Mouse (Mus musculus) kidney, postnatal 14 days (tissue): ENCODE measurements at regions not wholly inside any gene's neighbourhood (a gene's known extent, or its start where the extent isn't known, plus 50 kb on each side); places are given as distances from the start of the nearest gene placed in this dataset.
A peak's percentile ranks its signal among the peaks of the same experiment; 100 is the strongest.

Experiments used
- DNase-seq: peaks from one replicate; pipeline ENCODE4 v3.0.0; 2022; ENCODE audit warnings: mixed read lengths

GRCm38 (mm10) chr1:71897464-71898051, 244.6 kb upstream of the Fn1 start:
- no peak for DNase-seq

- DNase-seq: no peak
Measured at GRCm38 (mm10) chr1:71896141-71896725, 243.2 kb upstream of the Fn1 start.

- DNase-seq: no peak
Measured at GRCm38 (mm10) chr1:71893636-71894035, 240.6 kb upstream of the Fn1 start.

GRCm38 (mm10) chr1:71887809-71888208, 234.8 kb upstream of the Fn1 start:
- DNase-seq: no peak

- peak; percentile 64 for DNase-seq
Measured at GRCm38 (mm10) chr1:71886903-71887302, 233.9 kb upstream of the Fn1 start.

GRCm38 (mm10) chr1:71886233-71886632, 233.2 kb upstream of the Fn1 start:
- no peak for DNase-seq

GRCm38 (mm10) chr1:71881851-71882250, 228.9 kb upstream of the Fn1 start:
- no peak for DNase-seq

GRCm38 (mm10) chr1:71881191-71881590, 228.2 kb upstream of the Fn1 start:
- no peak for DNase-seq

GRCm38 (mm10) chr1:71880480-71880879, 227.5 kb upstream of the Fn1 start:
- no peak for DNase-seq

GRCm38 (mm10) chr1:71876712-71877401, 223.9 kb upstream of the Fn1 start:
- no peak for DNase-seq

GRCm38 (mm10) chr1:71874037-71874436, 221.0 kb upstream of the Fn1 start:
- DNase-seq: no peak

GRCm38 (mm10) chr1:71865670-71866069, 212.7 kb upstream of the Fn1 start:
- DNase-seq: peak; percentile 15

- DNase-seq: no peak
Measured at GRCm38 (mm10) chr1:71864749-71865148, 211.7 kb upstream of the Fn1 start.

- no peak for DNase-seq
Measured at GRCm38 (mm10) chr1:71853212-71853611, 200.2 kb upstream of the Fn1 start.

GRCm38 (mm10) chr1:71851268-71851667, 198.3 kb upstream of the Fn1 start:
- no peak for DNase-seq

GRCm38 (mm10) chr1:71848656-71849055, 195.7 kb upstream of the Fn1 start:
- no peak for DNase-seq

- peak; percentile 49 for DNase-seq
Measured at GRCm38 (mm10) chr1:71844938-71845685, 192.1 kb upstream of the Fn1 start.

GRCm38 (mm10) chr1:71837764-71838163, 184.8 kb upstream of the Fn1 start:
- peak; percentile 16 for DNase-seq

GRCm38 (mm10) chr1:71837039-71837648, 184.1 kb upstream of the Fn1 start:
- peak; percentile 52 for DNase-seq

GRCm38 (mm10) chr1:71830379-71830778, 177.4 kb upstream of the Fn1 start:
- DNase-seq: no peak

GRCm38 (mm10) chr1:71824410-71824809, 171.4 kb upstream of the Fn1 start:
- no peak for DNase-seq

GRCm38 (mm10) chr1:71822123-71822522, 169.1 kb upstream of the Fn1 start:
- DNase-seq: no peak

GRCm38 (mm10) chr1:71821099-71821498, 168.1 kb upstream of the Fn1 start:
- DNase-seq: no peak
